Mouse (Mus musculus) right cerebral cortex, postnatal 4 days (tissue): ENCODE results near the gene Galm.

Source experiments
- DNase-seq: peaks from one replicate; pipeline ENCODE4 v3.0.0-alpha.2; 2022

The Galm gene

GRCm38 (mm10) chr17:80129387-80129786 is 2.1 kb downstream of the Galm start:
- DNase-seq: no peak

GRCm38 (mm10) chr17:80130718-80131430 is 3.6 kb downstream of the Galm start:
- DNase-seq: no peak

- no peak for DNase-seq
These were observed 4.1 kb downstream of the Galm start for GRCm38 (mm10) chr17:80131431-80131766.

- no peak for DNase-seq
These were observed 4.6 kb downstream of the Galm start for GRCm38 (mm10) chr17:80131838-80132237.

- DNase-seq: no peak
These were observed 5.2 kb downstream of the Galm start for GRCm38 (mm10) chr17:80132502-80132901.

- peak; percentile 16 for DNase-seq
These were observed 11.3 kb downstream of the Galm start for GRCm38 (mm10) chr17:80138434-80139162.

DNA sequence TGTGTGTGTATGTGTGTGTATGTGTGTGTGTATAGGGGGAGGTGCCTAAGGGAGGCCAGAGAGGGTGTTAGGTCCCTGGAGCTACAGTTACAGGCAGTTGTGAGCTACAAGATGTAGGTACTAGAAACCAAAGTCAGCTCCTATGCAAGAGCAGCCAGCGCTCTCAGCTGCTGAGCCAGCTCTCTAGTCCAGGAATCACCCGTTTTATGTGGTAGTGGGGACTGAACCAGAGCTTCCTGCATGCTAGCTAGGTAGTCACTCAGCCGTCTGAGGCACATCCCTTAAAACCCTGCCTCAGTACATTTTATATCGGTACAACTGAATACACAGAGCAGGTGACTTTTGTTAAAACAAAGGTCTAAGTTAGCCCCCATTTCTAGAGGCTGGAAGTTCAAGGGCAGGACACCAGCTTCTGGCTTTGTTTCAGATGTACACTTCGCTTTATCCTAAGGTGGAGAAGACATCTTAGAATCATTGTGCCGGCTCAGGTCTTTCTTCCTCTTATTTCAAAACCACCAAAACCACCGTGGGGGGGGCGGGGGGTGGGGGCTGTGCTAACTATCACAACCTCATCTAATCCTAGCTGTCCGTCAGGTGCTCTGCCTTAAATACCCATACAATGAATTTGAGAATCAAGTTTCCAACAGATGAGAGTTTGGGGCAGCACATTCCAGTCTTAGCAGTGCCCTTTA is 12.6 kb downstream of the Galm start:
- DNase-seq: no peak

DNA sequence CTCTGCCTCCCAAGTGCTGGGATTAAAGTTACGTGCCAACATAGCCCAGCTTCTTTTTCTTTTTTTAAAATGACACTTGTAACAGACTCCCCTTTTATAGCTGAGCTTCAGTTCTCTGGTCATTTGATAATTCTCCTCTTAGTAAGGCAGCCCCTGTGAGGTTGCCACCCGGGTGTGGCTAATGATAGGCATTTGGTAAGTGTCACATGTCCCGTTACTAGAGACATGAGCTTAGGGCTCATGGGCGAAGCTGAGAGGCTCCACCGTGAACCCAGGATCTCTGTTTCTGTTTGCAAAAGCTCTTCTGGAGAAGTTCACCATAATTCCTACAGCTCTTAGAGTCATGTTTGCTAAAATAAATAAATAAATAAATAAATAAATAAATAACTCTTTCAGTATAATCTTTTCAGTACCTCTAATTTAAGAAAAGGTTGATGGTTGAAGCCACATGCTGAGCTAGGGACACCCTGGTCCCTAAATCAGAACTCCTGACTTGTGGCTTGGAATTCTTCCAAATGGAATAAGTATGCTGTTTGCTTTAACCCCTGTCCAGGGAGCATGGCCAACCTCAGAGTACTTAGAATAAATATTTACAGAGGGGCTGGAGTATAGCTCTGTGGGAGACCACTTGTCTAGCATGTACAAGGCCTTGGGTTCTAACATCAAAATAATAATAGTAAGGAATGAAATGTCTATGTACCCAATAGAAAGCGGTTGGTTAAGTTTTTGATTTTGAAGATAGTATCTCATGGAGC is 16.4 kb downstream of the Galm start:
- DNase-seq: no peak

DNA sequence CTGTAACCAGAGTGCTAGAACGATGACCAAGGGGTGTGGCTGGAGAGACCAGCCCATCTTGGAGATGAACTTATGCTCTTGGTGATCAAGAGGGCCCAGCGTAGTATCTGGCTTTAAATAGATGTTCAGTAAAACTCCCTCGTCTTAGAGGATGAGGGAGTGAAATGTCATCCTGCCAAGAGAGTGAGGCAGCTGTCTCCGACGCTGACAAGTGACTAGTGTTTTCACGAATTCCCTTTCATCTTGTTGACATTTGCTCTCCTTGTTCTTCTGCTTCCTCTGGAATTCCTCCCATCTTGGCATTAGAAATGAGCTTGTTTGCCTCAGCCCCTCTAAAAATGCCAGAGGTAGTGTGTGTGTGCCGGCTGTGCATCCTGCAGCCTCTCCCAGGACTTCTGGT is 17.9 kb downstream of the Galm start:
- no peak for DNase-seq

DNA sequence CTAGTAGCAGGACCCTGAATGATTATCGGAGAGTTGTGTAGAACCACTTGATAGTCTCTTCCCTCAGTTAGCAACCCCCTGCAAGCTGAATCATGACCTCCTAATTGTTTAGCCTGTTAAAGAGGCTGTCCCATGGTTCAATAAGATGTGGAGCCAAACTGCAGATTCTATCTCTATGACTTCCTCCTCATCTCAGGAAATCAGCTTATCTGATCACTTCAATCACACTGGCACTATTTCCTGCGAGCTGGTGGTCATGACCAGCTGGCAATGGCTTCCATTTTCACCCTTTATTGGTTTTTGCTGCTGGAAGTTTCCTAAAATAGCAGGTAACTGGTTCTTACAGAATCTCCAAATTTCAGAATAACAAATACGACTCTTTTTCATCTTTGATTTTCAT is 18.5 kb downstream of the Galm start:
- DNase-seq: no peak

- peak; percentile 64 for DNase-seq
These were observed 21.1 kb downstream of the Galm start for GRCm38 (mm10) chr17:80148053-80148994.

DNA sequence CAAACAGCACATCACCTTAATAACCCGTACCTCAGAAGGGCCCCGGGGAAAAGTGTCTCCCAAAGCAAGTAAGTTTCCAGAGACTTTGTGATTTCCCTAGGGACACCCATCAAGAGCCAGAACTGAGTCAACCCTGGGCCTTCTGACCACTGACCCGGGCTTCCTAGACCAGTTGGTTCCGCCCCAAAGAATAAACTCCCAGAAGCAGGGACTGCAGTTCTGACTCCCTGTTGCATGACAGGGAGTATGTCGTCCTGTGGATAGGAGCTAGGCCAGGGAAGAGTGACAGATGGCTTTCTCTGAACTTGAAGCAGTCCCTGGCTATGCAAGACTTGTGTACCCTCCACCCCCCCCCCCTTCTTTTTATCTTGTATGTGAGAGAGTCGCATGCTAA is 21.7 kb downstream of the Galm start:
- DNase-seq: no peak

- DNase-seq: no peak
These were observed 24.1 kb downstream of the Galm start for GRCm38 (mm10) chr17:80151353-80151752.

- no peak for DNase-seq
These were observed 25.7 kb downstream of the Galm start for GRCm38 (mm10) chr17:80152767-80153630.

- no peak for DNase-seq
These were observed 26.4 kb downstream of the Galm start for GRCm38 (mm10) chr17:80153631-80154030.

- no peak for DNase-seq
These were observed 29.6 kb downstream of the Galm start for GRCm38 (mm10) chr17:80156905-80157304.

DNA sequence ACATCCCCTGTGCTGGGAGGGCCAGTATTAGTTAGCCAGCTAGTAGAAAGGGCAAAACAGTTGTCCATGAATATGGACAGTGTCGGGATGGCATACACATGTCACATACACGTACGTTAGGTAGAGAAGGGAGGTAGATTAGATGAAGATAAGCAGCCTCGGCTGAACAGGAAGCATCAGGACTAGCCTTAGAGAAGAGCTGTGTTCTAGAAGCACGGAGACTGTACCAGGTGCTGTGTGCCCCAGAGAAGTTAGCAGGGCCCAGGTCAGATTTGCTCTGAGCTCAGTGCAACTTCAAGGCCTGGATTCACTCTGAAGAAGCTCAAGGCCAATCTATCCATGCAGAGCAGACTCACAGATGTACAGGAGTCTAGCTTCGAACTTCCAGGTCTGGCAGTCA is 30.2 kb downstream of the Galm start:
- DNase-seq: no peak

- DNase-seq: peak; percentile 60
These were observed 33.2 kb downstream of the Galm start for GRCm38 (mm10) chr17:80160454-80160853.

- no peak for DNase-seq
These were observed 36.7 kb downstream of the Galm start for GRCm38 (mm10) chr17:80163991-80164390.

DNA sequence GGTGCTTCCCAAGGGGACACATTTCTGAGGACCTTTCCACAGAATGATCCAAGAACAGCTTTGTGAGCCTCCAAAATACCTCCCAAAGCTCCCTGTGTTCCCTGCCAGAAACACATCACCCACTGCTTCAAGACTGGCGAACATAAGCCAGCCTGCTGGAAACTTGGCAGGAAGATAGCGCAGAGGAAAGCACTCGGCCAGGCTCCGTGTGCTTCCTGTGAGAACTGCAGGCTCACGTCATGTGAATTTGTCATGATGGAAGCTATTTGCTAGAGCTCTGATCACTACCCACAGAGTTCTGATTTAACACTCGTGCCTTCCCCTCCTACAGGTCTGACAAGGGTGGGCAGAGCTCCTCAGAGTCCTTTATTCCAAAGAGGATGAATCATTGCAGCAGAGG is 38.5 kb downstream of the Galm start:
- peak; percentile 42 for DNase-seq

DNA sequence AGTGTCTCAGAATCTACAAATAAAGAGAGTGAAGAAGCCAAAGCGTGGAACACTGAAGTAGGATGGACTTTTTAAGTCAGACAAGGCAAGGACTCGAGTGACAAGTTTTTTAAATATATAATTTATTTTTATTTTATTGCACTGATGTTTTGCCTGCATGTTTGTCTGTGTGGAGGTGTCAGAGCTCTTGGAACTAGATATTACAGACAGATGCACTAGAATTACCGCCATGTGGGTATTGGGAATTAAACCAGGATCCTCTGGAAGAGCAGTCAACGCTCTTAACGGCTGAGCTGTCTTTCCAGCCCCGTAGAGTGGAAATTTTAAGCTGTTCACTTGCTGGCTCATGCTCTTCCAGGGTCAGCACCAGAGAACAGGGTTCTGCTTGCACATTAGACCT is 39.1 kb downstream of the Galm start:
- no peak for DNase-seq
